Mouse (Mus musculus): Measurements from ENCODE around the gene C1qtnf2. TPM values are rescaled to one million over a fixed set of nuclear protein-coding genes. Genes with fewer than 3 reads are reported as not detected.

C1qtnf2 gene
- 39.4 and 81.6 TPM in 2 replicates for polyA plus RNA-seq (2015; fragmentation: Nextera tagmentation; extraction: Ambion mirVana)

GRCm38 (mm10) chr11:43474225-43474774 is at the start of gene C1qtnf2:
TSS of gene C1qtnf2 (plus strand) at chr11:43474276.

GRCm38 (mm10) chr11:43425824-43426413 is 48.2 kb upstream of the C1qtnf2 start, which contains the start of gene Pttg1:
TSS of gene Pttg1 (minus strand) at chr11:43426251.

GRCm38 (mm10) chr11:43433254-43434023 is 40.6 kb upstream of the C1qtnf2 start, which contains the start of gene Slu7:
TSS of gene Slu7 (plus strand) at chr11:43433744.

GRCm38 (mm10) chr11:43528683-43529499 is 54.8 kb downstream of the C1qtnf2 start, which contains the start of gene Ccnjl:
TSS of gene Ccnjl (plus strand) at chr11:43528784.

Other genes with a start within 250 kb of the C1qtnf2 start
- 146 and 200 TPM in 2 replicates for gene Pttg1, start 48.0 kb upstream of the C1qtnf2 start, polyA plus RNA-seq (2015; fragmentation: Nextera tagmentation; extraction: Ambion mirVana)
- 45.2 and 62.5 TPM in 2 replicates for gene Slu7, start 40.5 kb upstream of the C1qtnf2 start, polyA plus RNA-seq (2015; fragmentation: Nextera tagmentation; extraction: Ambion mirVana)
- gene Ccnjl, start 54.5 kb downstream of the C1qtnf2 start, polyA plus RNA-seq (2015; fragmentation: Nextera tagmentation; extraction: Ambion mirVana) = 6.0 and 6.5 TPM in 2 replicates
- 1.5 and 2.1 TPM in 2 replicates for gene 4933415A04Rik, start 112.8 kb downstream of the C1qtnf2 start, polyA plus RNA-seq (2015; fragmentation: Nextera tagmentation; extraction: Ambion mirVana)
- gene Fabp6, start 127.3 kb downstream of the C1qtnf2 start, polyA plus RNA-seq (2015; fragmentation: Nextera tagmentation; extraction: Ambion mirVana) = 1.8 TPM in 1 of 2 replicates, not detected in the other
- gene Pwwp2a, start 207.7 kb downstream of the C1qtnf2 start, polyA plus RNA-seq (2015; fragmentation: Nextera tagmentation; extraction: Ambion mirVana) = 13.7 and 16.8 TPM in 2 replicates

All from adrenal gland, postnatal 0 days (tissue).